Mouse (Mus musculus) spleen, embryonic (tissue): ENCODE results near the gene 1110004F10Rik.
"Not testable (repeated sequence)": the region's sequence is repeated elsewhere in the genome, so short reads cannot be mapped to it uniquely, and the experiment has no call there.

Experiments
- CTCF ChIA-PET: fragments of 350-600 bp; sonication (Branson Sonifier 250); formaldehyde crosslinking; loops from one replicate; lab custom pipeline; 2022; lab: Charles Lee

Gene 1110004F10Rik

GRCm38 (mm10) chr7:116039196-116039537, at the start of gene 1110004F10Rik:
1110004F10Rik (plus strand) TSS chr7:116039397.
- CTCF ChIA-PET = no interaction called here

DNA sequence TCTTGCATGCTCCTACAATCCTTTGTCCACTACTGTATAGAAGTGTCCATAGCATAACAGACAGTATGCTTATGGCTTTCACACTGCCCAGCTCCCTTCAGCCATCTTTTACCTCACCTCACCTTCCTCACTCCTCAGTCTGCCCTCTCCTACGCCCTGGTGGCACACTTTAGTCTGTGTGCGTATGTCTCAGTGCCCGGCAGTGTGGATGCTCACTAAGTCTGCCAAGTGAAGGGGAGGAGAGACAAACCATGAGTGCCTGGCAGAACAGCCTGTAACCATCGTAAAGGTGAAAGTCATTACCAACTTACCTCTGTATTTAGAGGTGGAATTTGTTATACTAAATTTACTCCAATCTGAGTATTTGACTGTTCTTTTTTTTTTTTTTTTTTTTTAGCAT, 36.5 kb upstream of the 1110004F10Rik start:
- CTCF ChIA-PET = no interaction called here

DNA sequence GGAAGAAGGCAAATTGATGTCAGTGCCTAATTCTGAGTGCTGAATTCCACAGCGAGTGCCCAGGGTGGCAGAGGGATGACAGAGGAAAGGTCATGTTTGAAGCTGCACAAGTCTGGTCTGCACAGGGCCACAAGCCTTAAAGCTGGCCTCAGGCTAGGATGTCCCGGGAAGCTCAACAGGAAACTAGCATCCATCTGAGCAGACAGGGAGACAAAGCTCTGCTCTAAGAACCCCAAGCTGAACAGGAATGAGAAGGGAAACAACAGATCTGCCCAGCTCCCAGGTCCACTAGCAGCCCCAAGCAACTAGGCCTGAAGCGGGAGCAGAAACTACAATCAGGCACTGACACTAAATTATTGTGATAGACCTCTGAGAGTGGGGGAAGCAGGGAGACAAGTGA, 9.2 kb upstream of the 1110004F10Rik start:
- CTCF ChIA-PET = no interaction called here

- CTCF ChIA-PET = no interaction called here
These were observed 8.4 kb upstream of the 1110004F10Rik start for GRCm38 (mm10) chr7:116030597-116031387.

- CTCF ChIA-PET = no interaction called here
These were observed 7.8 kb upstream of the 1110004F10Rik start for GRCm38 (mm10) chr7:116031388-116031717.

GRCm38 (mm10) chr7:116031718-116032595, 7.2 kb upstream of the 1110004F10Rik start:
- CTCF ChIA-PET = no interaction called here

DNA sequence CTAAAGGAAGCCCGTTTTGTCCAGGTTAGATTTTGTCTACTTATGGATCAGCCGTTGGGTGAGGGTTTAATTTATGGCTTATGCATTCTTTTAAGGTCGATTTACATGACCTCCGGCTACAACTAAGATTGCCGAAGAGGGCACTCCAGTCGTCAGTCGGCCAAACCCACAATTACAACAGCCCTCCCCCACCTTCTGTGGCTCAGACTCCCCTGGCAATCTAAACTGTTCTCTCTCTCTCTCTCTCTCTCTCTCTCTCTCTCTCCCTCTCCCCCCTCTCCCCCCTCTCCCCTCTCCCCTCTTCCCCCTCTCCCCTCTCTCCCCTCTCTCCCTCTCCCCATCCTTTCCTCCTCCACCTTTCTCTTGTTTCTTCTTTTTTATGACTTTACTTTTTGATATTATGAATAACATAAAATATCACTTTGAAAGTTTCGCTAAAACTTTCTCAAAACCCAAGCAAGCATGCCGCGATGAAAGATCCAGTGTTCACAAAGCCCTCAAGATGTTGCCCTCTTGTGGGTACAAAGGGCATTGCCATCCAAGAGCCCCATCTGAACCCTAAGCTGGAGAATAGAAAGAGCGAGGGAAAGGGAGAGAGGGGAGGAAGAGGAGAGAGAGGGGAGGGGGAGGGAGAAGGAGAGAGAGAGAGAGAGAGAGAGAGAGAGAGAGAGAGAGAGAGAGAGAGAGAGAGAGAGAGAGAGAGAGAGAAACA, 6.4 kb upstream of the 1110004F10Rik start:
- CTCF ChIA-PET = interaction anchor here (0.7 kb wide), 1 partner anchor 191 kb away, joined by 3 read pairs; no protein-coding TSS in a partner anchor

DNA sequence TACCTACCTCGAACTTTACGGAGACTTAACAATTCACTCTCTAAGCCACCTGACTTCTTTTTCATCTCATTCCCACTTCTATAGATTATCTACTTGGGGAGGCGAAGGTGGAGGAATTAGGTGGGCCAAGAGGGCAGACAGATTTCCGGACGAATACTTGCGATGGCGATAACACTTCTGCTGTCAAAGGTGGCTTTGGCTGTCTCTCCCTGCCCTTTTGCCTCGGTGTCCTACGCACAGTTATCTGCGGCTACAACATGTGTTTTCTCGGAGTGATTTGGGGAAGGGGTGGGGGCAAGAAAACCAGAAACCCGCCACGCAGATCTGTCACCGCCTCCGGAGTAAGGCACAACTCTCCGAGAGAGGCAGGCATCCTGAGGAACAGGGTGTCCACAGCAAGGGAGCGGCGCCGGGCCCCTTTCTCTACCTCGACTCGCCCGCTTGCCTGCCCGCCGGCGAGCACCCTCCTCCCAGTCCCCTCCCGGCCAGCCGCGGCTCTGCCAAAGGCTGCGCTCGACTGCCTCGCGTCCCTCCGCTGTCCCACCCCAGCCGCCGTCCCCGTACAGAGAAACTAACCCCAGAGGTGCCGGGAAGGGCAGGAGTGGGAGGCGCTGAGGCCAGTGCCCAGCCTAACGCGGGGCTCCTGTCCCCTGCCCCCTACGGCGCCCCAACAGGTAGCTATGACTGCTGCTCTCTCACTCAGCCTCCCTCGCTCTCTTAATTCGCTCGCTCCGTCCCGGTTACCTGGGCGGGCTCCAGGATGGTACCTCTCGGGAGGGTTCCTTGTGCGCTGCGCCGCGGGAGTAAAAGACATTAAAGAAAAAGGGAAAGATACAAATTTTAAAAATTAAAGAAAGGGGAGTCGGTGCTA, 5.6 kb upstream of the 1110004F10Rik start:
- CTCF ChIA-PET = interaction anchor here (0.7 kb wide), 1 partner anchor 191 kb away, joined by 3 read pairs; no protein-coding TSS in a partner anchor

- CTCF ChIA-PET = no interaction called here
These were observed 4.9 kb upstream of the 1110004F10Rik start for GRCm38 (mm10) chr7:116034282-116034758.

DNA sequence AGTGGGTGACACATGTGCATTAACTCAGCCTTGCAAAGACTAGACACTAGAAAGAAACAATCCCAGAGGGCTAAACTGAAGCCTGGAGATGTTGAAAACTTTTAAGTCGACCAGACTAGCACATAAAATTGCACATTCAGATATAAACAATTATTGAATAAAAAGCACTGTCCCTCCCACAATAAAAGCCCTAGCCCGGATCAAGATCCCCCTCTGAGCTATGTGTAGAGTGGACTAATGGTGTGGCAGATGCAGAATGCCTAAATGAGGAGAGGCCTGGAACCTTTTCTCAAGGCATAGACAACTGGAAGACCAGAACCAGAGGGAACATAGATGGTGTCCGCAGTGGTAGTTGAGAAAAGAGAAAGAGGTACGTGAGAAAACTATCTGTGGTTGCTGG, 3.7 kb upstream of the 1110004F10Rik start:
- CTCF ChIA-PET = no interaction called here

DNA sequence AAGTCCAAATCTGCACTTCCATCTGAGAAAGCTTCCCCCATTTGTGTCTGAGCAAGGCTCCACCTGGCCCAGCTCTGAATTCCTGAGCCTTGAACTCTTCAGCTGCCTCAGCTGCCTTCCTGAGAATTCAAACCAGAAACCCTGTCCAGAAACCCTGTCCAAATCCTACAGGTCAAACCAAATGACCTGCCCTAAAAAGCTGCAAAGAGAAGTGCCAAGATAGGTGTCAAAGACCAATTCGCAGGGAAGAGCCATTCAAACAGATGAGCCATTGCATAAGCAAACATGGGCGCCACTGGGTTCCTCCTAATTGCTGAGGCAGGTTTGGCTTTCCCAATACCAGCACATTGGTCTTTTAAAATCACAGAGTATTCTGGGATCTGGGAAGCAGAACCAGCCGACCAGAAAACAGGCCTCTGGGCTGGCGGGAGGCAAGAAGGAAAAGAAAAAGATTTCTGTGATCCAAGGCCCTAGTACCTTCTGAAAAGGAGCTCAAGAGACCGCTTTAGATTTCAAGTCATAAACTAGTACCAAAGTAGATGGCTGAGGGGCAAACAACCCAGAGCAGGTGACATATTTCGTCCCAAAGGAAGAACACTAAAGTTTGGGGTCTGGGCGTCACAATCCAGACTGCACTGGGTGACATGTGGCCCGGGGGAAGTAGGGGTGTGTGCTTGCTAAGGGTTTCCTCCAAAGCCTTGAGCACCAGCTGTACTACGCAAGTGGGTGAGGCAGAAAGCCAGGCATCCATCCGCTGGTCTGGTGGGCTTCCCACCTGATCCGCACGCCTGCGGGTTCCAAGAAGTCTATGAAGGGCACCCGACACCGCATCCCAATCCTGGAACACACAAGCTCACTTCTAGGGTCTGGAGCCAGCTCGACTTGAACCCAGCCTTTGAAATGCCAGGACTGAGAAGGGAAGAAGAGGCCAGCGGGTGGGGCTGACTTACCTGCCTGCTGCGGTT, 2.3 kb upstream of the 1110004F10Rik start:
- CTCF ChIA-PET = no interaction called here

GRCm38 (mm10) chr7:116038024-116038423, 1.2 kb upstream of the 1110004F10Rik start:
- CTCF ChIA-PET = no interaction called here

DNA sequence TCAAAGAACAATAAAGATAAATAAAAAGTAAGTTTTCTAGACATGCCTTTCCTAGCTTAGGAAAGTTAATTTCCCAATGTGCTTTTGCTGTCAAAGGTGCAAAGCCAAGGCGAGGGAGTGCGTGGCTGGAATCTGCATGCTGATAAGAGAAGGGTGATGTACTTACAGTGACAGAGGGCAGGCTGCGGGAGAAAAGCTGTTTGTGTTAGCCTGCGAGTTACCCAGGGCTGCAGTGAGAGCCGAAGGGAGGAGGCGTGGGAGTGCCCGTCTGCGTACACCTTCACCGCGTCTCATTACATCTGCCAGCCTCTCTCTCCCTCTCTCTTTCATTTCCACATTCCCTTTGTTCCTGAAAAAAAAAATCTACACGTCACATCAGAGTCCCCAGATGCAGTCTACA, 686 bp upstream of the 1110004F10Rik start, which contains the start of gene Sox6:
Gene Sox6 (minus strand): TSS at position 286 of the 400 bp plus-strand sequence.
- CTCF ChIA-PET = no interaction called here

GRCm38 (mm10) chr7:116039538-116040466, 605 bp downstream of the 1110004F10Rik start:
- CTCF ChIA-PET = interaction anchor here (0.5 to 0.7 kb wide), 3 partner anchors 306 to 422 kb away, joined by 3 to 4 read pairs (median 3); no protein-coding TSS in a partner anchor

- CTCF ChIA-PET = interaction anchor here (0.5 to 0.7 kb wide), 3 partner anchors 306 to 423 kb away, joined by 3 to 4 read pairs (median 3); no protein-coding TSS in a partner anchor
These were observed 1.3 kb downstream of the 1110004F10Rik start for GRCm38 (mm10) chr7:116040470-116041019.

DNA sequence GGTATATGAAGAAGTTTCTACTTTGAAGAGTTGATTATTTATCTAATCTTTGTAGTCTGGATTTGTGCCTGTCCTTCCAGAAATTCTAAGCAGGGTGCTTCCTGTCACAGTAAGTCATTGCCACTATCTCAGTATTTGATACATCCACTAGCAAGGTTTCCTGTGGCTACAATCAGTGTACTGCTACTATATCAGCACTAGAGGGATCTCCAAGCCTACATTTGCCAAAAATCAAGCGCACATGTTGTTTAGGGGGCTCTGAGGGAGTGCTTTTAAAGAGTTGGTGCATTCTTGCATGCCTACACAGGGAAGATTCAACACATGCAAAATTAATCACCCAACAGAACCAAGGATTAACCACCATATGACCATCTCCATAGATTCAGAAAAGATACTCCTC, 21.5 kb downstream of the 1110004F10Rik start:
- CTCF ChIA-PET = no interaction called here

- CTCF ChIA-PET = not testable (repeated sequence)
These were observed 45.2 kb downstream of the 1110004F10Rik start, which contains the start of gene Gm4353 for GRCm38 (mm10) chr7:116084366-116084765. Gm4353 (minus strand) TSS chr7:116084635.
